Mouse (Mus musculus) hindbrain, embryonic 13.5 days (tissue): ENCODE data around the gene Wipi2. TPM values are rescaled to one million over a fixed set of nuclear protein-coding genes. Genes with fewer than 3 reads are reported as not detected.
A peak's percentile ranks its signal among the peaks of the same experiment; 100 is the strongest.

Source experiments
- ATAC-seq: fragments of 200-750 bp; cut with Nextera tagmentation; 2 replicates; pipeline ENCODE4 v1.8.0; 2017; ENCODE audit warnings: moderate TSS enrichment; ENCODE audit not compliant: low FRiP score
- H3K27ac ChIP-seq: fragments of 300-500 bp; sonication (generic); 2 replicates; pipeline ENCODE4 v1.5.1; 2015; ENCODE audit warnings: inconsistent platforms, mild to moderate bottlenecking, moderate library complexity
- H3K27me3 ChIP-seq: fragments of 300-500 bp; sonication (generic); 2 replicates; pipeline ENCODE4 v1.6.1; 2015; ENCODE audit warnings: mild to moderate bottlenecking, inconsistent platforms
- H3K36me3 ChIP-seq: fragments of 300-500 bp; sonication (generic); 2 replicates; pipeline ENCODE4 v1.6.1; 2015; ENCODE audit warnings: mild to moderate bottlenecking, inconsistent platforms
- H3K4me1 ChIP-seq: fragments of 300-500 bp; sonication (generic); replicated peaks from 2 replicates; pipeline ENCODE4 v1.6.1; 2015; ENCODE audit warnings: inconsistent platforms
- H3K4me2 ChIP-seq: fragments of 300-500 bp; sonication (generic); 2 replicates; pipeline ENCODE4 v1.6.1; 2015; ENCODE audit warnings: inconsistent platforms, mild to moderate bottlenecking, moderate library complexity
- H3K4me3 ChIP-seq: fragments of 300-500 bp; sonication (generic); 2 replicates; pipeline ENCODE4 v1.5.1; 2015; ENCODE audit warnings: mild to moderate bottlenecking, inconsistent platforms
- H3K9ac ChIP-seq: fragments of 300-500 bp; sonication (generic); 2 replicates; pipeline ENCODE4 v1.6.1; 2015; ENCODE audit warnings: mild to moderate bottlenecking, inconsistent platforms
- H3K9me3 ChIP-seq: fragments of 300-500 bp; sonication (generic); 2 replicates; pipeline ENCODE4 v1.6.1; 2016; ENCODE audit warnings: inconsistent platforms
- WGBS: fragments of 180-500 bp; shearing (Covaris S2); methylation state at CpG from one replicate; pipeline ENCODE4 v1.1.7; 2015; 5-methylcytosine and 5-hydroxymethylcytosine counted together
- polyA plus RNA-seq: library from polyadenylated mRNA; unstranded; fragments of >200 nt; fragmentation: Nextera tagmentation; extraction: Ambion mirVana; gene quantifications from 2 replicates; pipeline ENCODE4 v1.2.1, GENCODE M21; 2015

The Wipi2 gene
- polyA plus RNA-seq = 44.4 and 44.5 TPM in 2 replicates

DNA sequence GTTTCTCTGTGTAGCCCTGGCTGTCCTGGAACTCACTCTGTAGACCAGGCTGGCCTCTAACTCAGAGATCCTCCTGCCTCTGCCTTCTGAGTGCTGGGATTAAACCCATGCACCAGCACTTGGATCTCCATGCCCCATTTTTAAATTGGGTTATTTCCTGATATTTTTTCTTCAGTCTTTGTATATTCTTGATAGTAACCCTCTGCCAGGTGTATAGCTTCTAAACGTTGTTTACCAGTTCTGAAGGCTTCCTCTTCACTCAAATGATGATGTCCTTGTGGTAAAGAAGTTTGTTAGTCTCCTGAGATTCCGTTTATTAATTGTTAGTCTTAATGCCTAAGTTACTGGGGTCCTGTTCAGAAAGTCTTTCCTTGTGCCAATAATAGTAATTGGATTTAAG lies at the start of gene Wipi2:
Gene Wipi2, plus strand, starts transcription at position 301 of the 400 bp plus-strand sequence.
- Histone ChIP-seq H3K9ac (peak within 1 kb of the TSS; percentile 80), H3K4me3 (peak within 1 kb of the TSS; percentile 98), H3K9me3 (no peaks in the 10 kb centered on the region), H3K27ac (peak within 1 kb of the TSS; percentile 79; the same call in 1 of the 2 replicates), H3K36me3 (no peaks in the 10 kb centered on the region), H3K4me2 (peak within 1 kb of the TSS; percentile 96), H3K4me1 (peaks cover 20% of the 10 kb centered on the region), H3K27me3 (no peaks in the 10 kb centered on the region)
- 91% methylated on average over 2 of the region's 2 CpGs for WGBS
- ATAC-seq = no peak

DNA sequence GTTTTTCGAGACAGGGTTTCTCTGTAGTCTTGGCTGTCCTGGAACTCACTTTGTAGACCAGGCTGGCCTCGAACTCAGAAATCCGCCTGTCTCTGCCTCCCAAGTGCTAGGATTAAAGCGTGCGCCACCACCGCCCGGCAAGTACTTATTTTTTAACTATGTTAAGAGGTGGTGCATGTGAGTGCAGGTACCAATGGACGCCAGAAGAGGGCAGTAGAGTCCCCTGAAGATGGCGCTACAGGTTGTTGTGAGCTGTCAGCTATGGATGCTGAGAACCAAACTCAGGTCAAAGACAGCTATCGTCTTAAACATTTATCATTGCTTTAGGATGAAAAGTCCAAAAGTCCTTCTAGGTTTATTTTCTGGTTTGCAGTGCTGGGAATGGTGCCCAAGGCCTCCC lies 49.3 kb upstream of the Wipi2 start:
- 90% methylated on average over 10 of the region's 10 CpGs for WGBS
- no peak for ATAC-seq
- peaks cover 5% of the 10 kb centered on the region; the same call in 1 of the 2 replicates for H3K4me1 ChIP-seq

DNA sequence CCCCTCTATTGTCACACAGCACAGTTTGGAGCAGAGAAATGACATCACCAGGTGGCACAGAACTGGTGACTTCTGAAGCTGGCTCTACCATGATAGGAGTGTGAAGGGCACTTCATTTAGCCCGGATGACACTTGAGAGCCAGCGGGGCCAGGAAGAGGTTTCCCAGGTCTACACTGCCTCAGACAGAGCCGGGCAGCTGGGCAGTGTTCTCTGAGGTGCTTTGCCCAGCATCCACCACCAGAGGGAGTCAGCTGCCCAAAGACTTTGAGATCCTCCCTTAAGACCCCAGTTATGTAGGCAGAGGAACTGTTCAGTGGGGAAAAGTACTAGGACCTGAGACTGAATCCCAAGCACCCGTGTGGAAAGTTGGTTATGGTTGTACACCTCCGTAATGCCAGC lies 46.0 kb upstream of the Wipi2 start:
- peak; percentile 22; the same call in 1 of the 2 replicates for ATAC-seq
- no peak overlapping the region for H3K9ac ChIP-seq

More for the DNA sequence above, 49.3 kb upstream of the Wipi2 start:
- Histone ChIP-seq H3K27ac (no peak overlapping the region), H3K36me3 (peaks cover 9% of the 10 kb centered on the region), H3K9me3 (no peaks in the 10 kb centered on the region), H3K4me3 (no peak overlapping the region), H3K27me3 (0 out of 2 replicates have a peak, but pooled peaks cover 4% of the 10 kb centered on the region), H3K9ac (no peak overlapping the region), H3K4me2 (no peak overlapping the region)

DNA sequence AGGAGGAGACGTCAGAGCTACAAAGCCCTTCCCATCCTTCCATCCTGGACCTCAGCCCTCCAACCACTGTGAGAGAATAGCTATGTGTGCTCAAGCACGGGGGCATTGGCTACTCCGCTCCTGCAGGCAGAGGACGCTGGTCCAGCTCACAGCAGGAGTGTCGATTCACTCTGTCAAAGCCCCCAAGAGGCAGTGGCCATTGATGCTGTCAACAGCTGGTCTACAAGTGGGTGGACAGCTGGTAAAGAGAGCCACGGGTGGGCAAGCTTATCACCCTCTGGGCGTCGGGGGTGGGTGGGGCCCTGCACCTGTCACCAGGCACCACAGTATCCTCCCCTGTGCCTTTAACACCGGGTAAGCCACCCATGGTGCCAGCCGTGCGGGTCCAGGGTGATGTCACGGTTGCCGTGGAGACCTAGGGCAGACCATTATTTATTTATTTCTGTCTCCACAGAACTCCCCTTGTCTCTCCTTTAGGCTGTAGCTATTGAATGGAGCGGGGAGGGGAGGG lies 43.8 kb upstream of the Wipi2 start:
- H3K27ac ChIP-seq = peak overlapping the region; percentile 71
- no peak overlapping the region for H3K4me3 ChIP-seq
- peaks cover 25% of the 10 kb centered on the region for H3K4me1 ChIP-seq
- no peaks in the 10 kb centered on the region for H3K9me3 ChIP-seq
- H3K4me2 ChIP-seq = peak overlapping the region; percentile 25; the same call in 1 of the 2 replicates
- ATAC-seq = peak; percentile 90
- 0 out of 2 replicates have a peak, but pooled peaks cover 4% of the 10 kb centered on the region for H3K27me3 ChIP-seq
- WGBS = 20% methylated on average over 14 of the region's 14 CpGs
- H3K36me3 ChIP-seq = peaks cover 4% of the 10 kb centered on the region; the same call in 1 of the 2 replicates
- H3K9ac ChIP-seq = no peak overlapping the region

More for the DNA sequence above, 46.0 kb upstream of the Wipi2 start:
- Histone ChIP-seq H3K4me2 (no peak overlapping the region), H3K4me1 (peaks cover 19% of the 10 kb centered on the region), H3K36me3 (peaks cover 9% of the 10 kb centered on the region), H3K4me3 (no peak overlapping the region), H3K27me3 (0 out of 2 replicates have a peak, but pooled peaks cover 4% of the 10 kb centered on the region), H3K9me3 (no peaks in the 10 kb centered on the region), H3K27ac (0 out of 2 replicates have a peak overlapping the region, but pooled peaks have one; percentile 71)
- WGBS = 18% methylated on average over 5 of the region's 5 CpGs

DNA sequence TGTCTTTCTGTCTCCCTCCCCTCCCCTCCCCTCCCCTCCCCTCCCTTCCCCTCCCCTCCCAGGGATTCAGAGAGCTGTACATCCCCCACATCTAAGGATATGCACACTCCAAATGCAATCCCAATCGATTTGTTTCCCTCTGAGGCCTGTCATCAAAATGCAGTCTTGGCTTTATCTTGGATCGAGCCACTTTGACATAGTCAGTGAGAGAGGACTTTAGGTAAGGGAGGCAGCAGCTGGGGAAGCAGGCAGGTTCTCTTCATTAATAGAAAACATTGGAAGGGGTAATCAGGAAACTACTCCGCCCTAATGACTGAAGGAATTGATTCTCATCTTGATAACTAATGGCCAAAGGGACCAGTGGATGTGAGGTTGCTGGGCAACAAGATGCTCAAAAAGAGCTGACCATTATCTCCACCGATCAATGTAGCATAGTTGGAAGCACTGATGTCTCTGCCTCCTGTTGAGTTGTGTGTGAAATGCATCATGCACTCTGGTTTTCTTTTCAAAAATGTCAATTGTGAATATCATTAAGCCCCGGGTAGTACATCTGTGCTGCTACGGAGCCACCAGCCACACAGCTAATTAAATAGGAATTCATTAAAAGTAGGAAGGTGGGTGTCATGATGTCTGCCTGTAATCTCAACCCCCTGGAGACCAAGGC lies 36.4 kb upstream of the Wipi2 start:
- Histone ChIP-seq H3K27ac (peak overlapping the region; percentile 86), H3K4me1 (peaks cover 39% of the 10 kb centered on the region), H3K4me2 (no peak overlapping the region), H3K4me3 (no peak overlapping the region), H3K27me3 (no peaks in the 10 kb centered on the region), H3K9ac (no peak overlapping the region), H3K36me3 (no peaks in the 10 kb centered on the region), H3K9me3 (no peaks in the 10 kb centered on the region)
- peak; percentile 53 for ATAC-seq
- 37% methylated on average over 6 of the region's 6 CpGs for WGBS

DNA sequence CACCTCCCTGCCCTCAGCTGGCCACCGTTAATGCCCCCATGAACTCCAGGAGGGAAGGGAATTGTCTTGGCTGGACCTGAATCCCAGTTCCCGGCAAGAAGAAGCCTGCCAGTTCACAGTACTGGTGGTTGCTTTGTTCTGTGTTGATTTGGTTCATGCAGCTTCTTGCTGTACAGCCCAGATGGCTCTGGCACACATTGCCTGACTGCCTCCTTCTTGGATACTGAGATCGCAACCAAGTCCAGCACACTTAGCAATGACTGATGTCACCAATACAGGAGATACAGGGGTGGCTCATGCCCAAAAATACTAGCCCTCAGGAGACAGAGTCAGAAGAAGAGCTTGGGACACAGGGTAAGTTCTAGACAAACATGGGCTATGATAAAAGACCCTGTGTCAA lies 31.8 kb upstream of the Wipi2 start:
- Histone ChIP-seq H3K9ac (no peak overlapping the region), H3K9me3 (no peaks in the 10 kb centered on the region), H3K4me3 (no peak overlapping the region), H3K36me3 (no peaks in the 10 kb centered on the region), H3K4me1 (peaks cover 16% of the 10 kb centered on the region), H3K27ac (no peak overlapping the region), H3K27me3 (no peaks in the 10 kb centered on the region), H3K4me2 (no peak overlapping the region)
- ATAC-seq = no peak
- WGBS = 67% methylated on average over 3 of the region's 3 CpGs

DNA sequence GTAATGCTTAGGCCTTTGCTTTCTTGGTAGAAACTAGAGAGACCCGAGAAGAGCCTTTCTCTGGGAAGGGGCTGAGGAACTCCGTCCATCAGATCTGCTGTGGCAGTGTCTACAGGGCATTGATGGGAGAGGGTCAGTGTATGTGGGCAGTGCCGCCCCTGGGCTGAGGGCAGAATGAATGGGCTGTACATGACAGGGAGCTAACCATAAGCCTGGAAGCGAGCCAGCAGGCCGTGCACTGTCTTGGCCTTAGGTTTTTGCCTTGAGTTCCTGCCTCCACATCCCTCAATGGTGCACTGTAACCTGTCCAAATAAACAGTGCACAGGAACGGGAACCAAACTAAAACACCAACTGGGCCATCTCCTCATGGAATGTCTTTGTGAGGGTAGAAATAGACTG lies 30.8 kb upstream of the Wipi2 start:
- no peak overlapping the region for H3K4me3 ChIP-seq
- no peak for ATAC-seq
- H3K9ac ChIP-seq = no peak overlapping the region
- H3K27ac ChIP-seq = no peak overlapping the region
- H3K4me1 ChIP-seq = peaks cover 8% of the 10 kb centered on the region
- H3K27me3 ChIP-seq = no peaks in the 10 kb centered on the region
- no peak overlapping the region for H3K4me2 ChIP-seq
- H3K36me3 ChIP-seq = no peaks in the 10 kb centered on the region
- 81% methylated on average over 6 of the region's 6 CpGs for WGBS
- no peaks in the 10 kb centered on the region for H3K9me3 ChIP-seq

DNA sequence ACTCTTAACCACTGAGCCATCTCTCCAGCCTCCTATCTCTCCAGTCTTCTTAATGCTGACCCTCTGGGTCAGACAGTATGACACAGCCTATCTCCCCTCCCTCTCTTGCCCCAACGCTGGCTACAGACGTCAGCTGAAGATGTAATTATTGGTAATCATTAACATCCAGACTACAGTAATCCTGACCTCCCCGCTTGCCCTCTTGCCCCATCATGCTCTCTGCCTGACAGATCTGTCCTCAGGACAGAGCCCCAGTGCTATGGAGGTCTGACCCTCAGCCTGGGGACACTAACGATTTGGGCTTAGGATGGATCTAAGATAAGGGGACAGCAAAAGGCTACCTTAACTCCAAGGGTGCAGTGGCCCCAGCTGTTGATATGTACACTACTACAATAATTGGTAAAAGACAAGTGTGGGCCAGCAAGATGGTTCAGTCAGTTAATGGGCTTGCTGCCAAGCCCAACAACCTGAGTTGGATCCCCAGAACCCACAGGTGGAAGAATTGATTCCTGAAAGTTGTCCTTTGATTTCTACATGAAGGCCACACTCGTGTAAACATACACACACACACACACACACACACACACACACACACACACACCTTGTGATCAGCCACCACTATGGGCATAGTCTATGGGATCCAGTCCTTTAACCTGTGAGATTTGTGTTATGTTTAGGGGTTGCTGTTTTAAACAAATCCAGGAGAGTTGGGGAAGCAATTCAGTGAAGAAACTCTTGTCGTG lies 29.7 kb upstream of the Wipi2 start:
- Histone ChIP-seq H3K4me3 (no peak overlapping the region), H3K9ac (no peak overlapping the region), H3K27ac (no peak overlapping the region), H3K27me3 (no peaks in the 10 kb centered on the region), H3K4me2 (no peak overlapping the region), H3K4me1 (peaks cover 12% of the 10 kb centered on the region; the same call in 1 of the 2 replicates), H3K36me3 (no peaks in the 10 kb centered on the region), H3K9me3 (no peaks in the 10 kb centered on the region)
- no peak for ATAC-seq
- WGBS = 76% methylated on average over 6 of the region's 6 CpGs

DNA sequence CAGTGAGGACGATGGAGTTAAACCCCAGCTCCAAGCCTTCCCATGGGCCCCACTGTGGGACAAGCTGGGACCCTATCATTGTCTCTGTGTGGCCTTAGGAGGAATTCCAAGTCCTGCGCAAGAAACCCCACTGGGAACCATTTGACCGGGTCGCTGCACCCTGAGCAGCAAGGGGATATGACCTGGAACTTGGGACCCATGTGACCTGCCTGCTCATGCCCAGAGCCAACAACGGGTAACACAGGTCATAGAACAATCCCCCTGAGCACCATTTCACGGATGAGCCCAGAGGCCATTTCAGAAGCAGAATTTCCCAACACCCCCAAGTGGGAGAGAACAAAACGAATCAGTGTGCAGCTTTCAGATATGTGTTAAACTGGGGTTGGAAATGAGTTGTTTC lies 23.1 kb upstream of the Wipi2 start:
- 74% methylated on average over 7 of the region's 7 CpGs for WGBS
- H3K4me2 ChIP-seq = no peak overlapping the region

DNA sequence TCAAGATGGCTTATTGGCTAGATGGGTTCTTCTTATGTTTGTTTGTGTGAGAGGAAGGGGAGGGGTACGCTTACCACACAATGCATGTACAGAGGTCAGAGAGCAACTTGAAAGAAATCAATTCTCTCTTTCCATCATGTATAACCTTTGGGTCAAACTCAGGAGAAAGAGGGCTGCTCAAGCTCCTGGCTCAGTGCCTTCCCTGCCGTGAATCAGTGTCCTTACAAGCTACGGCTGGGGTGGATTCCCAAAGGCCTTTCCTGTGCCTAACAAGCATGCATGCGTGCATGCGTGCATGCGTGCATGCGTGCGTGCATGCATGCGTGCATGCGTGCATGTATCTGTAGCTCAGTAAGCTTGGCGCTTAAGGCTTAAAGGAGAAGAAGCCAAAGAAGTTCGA lies 22.2 kb upstream of the Wipi2 start:
- no peak overlapping the region for H3K4me2 ChIP-seq
- no peak overlapping the region for H3K9ac ChIP-seq
- H3K36me3 ChIP-seq = no peaks in the 10 kb centered on the region
- no peaks in the 10 kb centered on the region for H3K9me3 ChIP-seq
- H3K27me3 ChIP-seq = peaks cover 27% of the 10 kb centered on the region; the same call in 1 of the 2 replicates
- peaks cover 17% of the 10 kb centered on the region for H3K4me1 ChIP-seq
- H3K4me3 ChIP-seq = no peak overlapping the region
- ATAC-seq = no peak
- H3K27ac ChIP-seq = no peak overlapping the region
- WGBS = 86% methylated on average over 12 of the region's 12 CpGs

More for the DNA sequence above, 23.1 kb upstream of the Wipi2 start:
- no peaks in the 10 kb centered on the region for H3K36me3 ChIP-seq
- H3K27ac ChIP-seq = no peak overlapping the region
- ATAC-seq = no peak
- H3K4me3 ChIP-seq = no peak overlapping the region
- H3K27me3 ChIP-seq = peaks cover 19% of the 10 kb centered on the region; the same call in 1 of the 2 replicates
- no peak overlapping the region for H3K9ac ChIP-seq
- no peaks in the 10 kb centered on the region for H3K9me3 ChIP-seq
- H3K4me1 ChIP-seq = peaks cover 17% of the 10 kb centered on the region

DNA sequence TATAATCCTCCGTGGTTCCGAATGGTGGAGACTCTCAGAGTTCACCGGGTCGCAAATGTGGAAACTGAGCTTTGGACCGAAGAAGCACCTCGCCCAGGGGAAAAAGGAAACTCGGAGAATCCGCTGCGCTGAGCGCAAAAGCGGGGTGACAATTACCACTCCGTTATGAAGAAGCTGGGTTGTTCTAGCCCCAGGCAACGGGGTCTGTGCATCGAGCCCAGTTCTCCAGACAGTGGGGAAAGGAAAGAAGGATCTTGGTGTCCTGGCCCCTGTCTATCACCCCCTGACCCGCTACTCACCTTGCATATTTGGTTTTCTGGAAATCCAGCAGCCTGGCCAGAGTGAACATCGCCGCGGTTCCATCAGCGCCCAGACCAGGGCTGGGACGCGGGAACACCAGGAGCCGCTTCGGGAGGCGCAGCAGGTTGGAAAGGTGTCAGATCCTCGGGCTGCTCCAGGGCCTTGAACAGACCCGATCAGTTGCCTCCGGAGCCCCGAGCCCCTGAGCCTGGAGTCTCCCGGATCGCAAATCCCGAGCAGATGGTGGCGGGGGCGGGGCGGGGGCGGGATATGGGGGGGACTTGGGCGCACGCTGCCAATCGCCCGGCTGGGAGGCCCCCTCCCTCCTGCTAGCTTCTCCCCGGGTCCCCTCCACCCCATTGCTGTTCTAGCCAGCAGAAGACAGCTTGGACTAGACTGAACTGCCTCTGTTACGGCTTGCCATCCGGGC lies 19.1 kb upstream of the Wipi2 start, which contains the start of gene Mmd2:
Gene Mmd2, minus strand, starts transcription at position 542 of the 730 bp plus-strand sequence.
- Histone ChIP-seq H3K27me3 (peaks cover 27% of the 10 kb centered on the region; the same call in 1 of the 2 replicates), H3K4me3 (peak within 1 kb of the TSS; percentile 48), H3K9me3 (no peaks in the 10 kb centered on the region), H3K27ac (peak within 1 kb of the TSS; percentile 61; the same call in 1 of the 2 replicates), H3K4me2 (peak within 1 kb of the TSS; percentile 78), H3K9ac (peak within 1 kb of the TSS; percentile 75), H3K36me3 (no peaks in the 10 kb centered on the region), H3K4me1 (peaks cover 14% of the 10 kb centered on the region)
- WGBS = 2% methylated on average over 40 of the region's 42 CpGs
- peak; percentile 82 for ATAC-seq
